Mouse (Mus musculus): Measurements from ENCODE around the gene Sp100.

GRCm38 (mm10) chr1:85750650-85751049 is 100.9 kb downstream of the Sp100 start:
- TF ChIP-seq EP300 (IDR thresholded peaks at IDR 0.05) (no peak), CTCF (IDR thresholded peaks at IDR 0.05) (no peak)
